Mouse (Mus musculus): Measurements from ENCODE around the gene Zbtb37.

The Zbtb37 gene

DNA sequence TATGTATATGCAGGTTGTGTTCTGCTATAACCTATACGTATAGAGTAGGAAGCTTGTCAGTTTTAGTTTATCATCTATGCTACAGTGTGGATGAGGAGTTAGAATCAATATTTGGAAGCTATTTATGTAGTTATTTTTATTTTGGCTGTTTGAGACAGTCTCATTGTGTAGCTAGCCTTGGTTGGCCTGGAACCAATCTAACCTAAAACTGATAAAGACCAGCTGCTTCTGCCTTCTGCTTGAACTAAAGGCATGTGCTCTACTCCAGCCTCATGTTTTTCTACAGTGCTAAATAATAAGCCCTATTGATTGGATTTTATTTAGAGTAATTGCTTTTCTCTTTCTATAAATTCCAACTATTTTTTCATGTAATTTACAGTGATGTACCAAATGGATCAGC lies 67.4 kb downstream of the Zbtb37 start:
- no peak for DNase-seq

DNA sequence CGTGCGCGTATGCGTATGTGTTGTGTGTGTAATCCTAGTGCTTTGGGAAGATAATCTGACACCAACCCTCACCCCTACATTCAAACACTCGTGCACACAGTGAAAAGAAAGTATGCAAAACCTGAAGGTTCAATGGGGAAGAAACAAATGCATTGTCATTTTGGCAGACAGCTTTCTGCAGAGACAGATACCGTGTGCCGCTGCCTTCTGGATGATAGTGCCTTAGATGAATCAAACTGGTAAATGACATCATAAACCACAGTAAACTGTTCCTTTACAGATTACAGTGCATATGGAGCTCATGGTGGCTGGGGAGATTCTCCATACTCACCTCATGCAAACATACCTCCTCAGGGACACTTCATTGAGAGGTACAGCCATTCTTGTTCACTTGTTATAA lies 71.5 kb downstream of the Zbtb37 start:
- DNase-seq, result no peak

Measured in thymus, postnatal 25 days (tissue).